Mouse (Mus musculus) left cerebral cortex, adult 2 months (tissue): Measurements from ENCODE around the gene Abraxas1. TPM values are rescaled to one million over a fixed set of nuclear protein-coding genes. Genes with fewer than 3 reads are reported as not detected.

Experiments used
- DNase-seq, 2 experiments: peaks; one replicate each; pipeline ENCODE4 v3.0.0; 2021 to 2022; ENCODE audit warnings: low spot score in 2 of 2, mixed read lengths in 1 of 2; ENCODE audit errors: extremely low spot score in 1 of 2
- H3K27ac ChIP-seq: fragments of 200-600 bp; 2 replicates; pipeline ENCODE4 v1.8.1; 2022
- H3K4me3 ChIP-seq: fragments of 200-600 bp; 2 replicates; pipeline ENCODE4 v1.8.1; 2022
- CTCF ChIP-seq: fragments of 200-600 bp; IDR thresholded peaks from 2 replicates; pipeline ENCODE4 v1.8.1; 2022; ENCODE audit warnings: antibody characterized with exemption, mild to moderate bottlenecking, moderate library complexity
- intact Hi-C: fragments of 180-260 bp; cut with DNase I; formaldehyde crosslinking; loops from one replicate; pipeline ENCODE4 v1.15.1; 2025
- total RNA-seq, 2 experiments: library from RNA; stranded (reverse); gene quantifications; 2 replicates each; pipeline ENCODE4 v1.2.3; 2021

Abraxas1 gene
- total RNA-seq, 2 experiments from 2014 or later: 6.5 to 9.2 TPM

DNA sequence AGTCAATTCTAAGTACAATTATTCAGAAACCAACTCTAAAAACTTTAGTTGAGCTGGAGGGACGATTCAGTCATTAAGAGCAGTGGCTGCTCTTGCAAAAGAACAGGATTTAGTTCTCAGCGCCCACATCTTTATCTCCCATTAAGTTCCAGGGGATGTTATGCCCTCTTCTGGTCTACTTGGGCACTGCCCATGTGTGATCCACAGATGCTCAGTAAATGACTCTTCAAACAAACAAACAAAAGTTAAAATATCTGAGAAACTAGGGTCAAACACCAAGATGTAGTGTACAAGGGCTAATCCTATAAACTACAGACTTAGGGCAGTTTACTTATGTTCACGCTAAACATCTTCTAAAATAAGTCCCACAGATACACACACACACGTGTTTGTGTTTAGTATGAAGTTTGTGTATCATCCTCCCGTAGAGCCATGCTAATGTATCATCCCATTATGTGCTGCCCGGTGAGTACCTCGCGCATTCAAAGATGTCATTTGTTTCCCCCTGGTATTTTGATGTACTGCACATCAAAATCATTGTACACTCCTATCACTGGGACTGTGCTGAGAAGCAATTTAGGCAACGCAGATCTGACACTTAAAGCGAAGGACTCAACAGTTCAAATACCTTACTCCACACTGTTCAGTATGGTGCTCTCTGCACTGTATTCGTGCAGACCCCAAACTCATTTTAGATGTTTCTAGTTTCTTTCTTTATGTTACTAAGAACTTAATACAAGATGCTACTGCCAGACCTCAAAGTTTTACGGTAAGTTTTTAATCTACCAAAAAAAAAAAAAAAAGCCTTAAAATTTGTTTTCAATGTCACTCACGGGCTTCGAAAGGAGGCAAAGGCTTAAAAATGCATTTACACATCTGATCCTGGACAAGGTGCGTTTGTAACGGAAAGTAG is 941 bp downstream of the Abraxas1 start:
- intact Hi-C loops: loop anchor here (1.0 to 5.0 kb wide), 3 partner anchors 21 to 847 kb away; partner anchors contain the start of genes Helq and Mrps18c
- H3K4me3 ChIP-seq: peak overlapping the region; percentile 72
- no peak overlapping the region; the same call in 1 of the 2 replicates for H3K27ac ChIP-seq

GRCm38 (mm10) chr5:100818341-100818740 is 2.4 kb downstream of the Abraxas1 start:
- no peak for DNase-seq
- Histone ChIP-seq H3K27ac (no peak overlapping the region), H3K4me3 (no peak overlapping the region)
- intact Hi-C loops: no loop called here
- no peak for TF ChIP-seq CTCF

More for the DNA sequence above, 941 bp downstream of the Abraxas1 start:
- peak; percentile 46 for TF ChIP-seq CTCF
- no peak for DNase-seq

DNA sequence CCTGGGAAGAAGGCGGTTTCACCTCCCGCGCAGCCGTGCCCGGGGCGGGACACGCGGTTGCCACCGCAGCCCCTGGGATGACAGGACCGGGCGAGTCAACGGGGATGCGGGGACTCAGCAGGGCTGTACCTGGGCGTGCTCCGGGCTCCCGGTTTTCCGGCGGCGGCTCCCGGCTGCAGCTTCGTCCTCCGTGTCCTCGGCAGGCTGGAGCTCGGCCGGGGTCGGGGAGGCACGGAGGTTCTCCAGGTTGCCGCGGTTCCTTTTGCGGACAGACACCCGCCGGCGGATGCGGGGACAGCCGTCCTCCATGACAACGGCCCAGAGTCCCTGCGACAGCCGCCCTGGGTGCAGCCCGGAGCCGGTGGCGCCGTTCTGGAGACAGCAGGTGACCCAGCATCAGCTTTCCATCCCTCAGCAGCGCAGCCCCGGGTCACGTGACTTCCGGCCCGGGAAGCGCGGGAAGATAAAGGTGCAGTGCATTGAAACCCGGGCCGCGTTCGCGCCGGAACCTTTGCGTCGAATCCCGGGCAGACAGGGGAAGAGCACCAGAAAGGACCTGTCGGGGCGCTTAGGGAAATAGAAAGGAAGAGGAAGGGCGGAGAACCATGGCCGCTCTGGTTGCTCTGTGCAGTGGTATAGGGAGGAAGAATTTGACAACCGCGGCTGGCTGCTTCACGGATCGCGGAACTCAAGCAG is 22.5 kb downstream of the Abraxas1 start, which contains the start of the genes Helq and Mrps18c:
Gene Helq (minus strand): TSS at position 434 of the 696 bp plus-strand sequence.
Gene Mrps18c (plus strand): TSS at position 463 of the 696 bp plus-strand sequence.
- peak within 1 kb of the TSS; percentile 50 for H3K27ac ChIP-seq
- H3K4me3 ChIP-seq: peak within 1 kb of the TSS; percentile 92
- TF ChIP-seq CTCF: no peak; the same call in 1 of the 2 replicates
- intact Hi-C loops: loop anchor here (2.0 to 5.0 kb wide), 2 partner anchors 22 to 126 kb away; partner anchors contain the start of gene Abraxas1
- peak; percentile 93 to 94 for DNase-seq

DNA sequence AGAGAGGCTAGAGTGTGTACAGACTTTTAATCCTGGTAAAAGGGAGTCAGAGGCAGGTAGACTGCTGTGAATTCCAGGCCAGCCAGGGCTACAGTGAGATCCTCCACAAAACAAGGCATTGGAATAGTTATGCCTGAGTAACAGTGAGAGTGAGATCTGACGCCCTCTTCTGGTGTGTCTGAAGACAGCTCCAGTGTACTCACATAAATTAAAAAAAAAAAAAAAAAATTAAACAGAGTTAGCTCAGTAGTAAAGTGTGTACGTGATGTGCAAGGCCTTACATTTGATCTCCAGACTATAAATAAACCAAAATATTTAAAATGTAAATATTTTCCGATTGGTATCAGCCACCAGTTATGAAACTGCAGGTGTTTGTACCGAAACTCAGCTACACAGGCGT is 26.7 kb downstream of the Abraxas1 start:
- H3K4me3 ChIP-seq: no peak overlapping the region
- DNase-seq: no peak
- TF ChIP-seq CTCF: peak; percentile 25
- intact Hi-C loops: no loop called here
- H3K27ac ChIP-seq: no peak overlapping the region

GRCm38 (mm10) chr5:100792261-100792660 is 28.5 kb downstream of the Abraxas1 start:
- Histone ChIP-seq H3K27ac (no peak overlapping the region), H3K4me3 (no peak overlapping the region)
- intact Hi-C loops: no loop called here
- no peak for TF ChIP-seq CTCF
- no peak for DNase-seq

GRCm38 (mm10) chr5:100787527-100787926 is 33.2 kb downstream of the Abraxas1 start:
- no peak for DNase-seq
- intact Hi-C loops: no loop called here
- TF ChIP-seq CTCF: no peak
- Histone ChIP-seq H3K4me3 (no peak overlapping the region), H3K27ac (no peak overlapping the region)

DNA sequence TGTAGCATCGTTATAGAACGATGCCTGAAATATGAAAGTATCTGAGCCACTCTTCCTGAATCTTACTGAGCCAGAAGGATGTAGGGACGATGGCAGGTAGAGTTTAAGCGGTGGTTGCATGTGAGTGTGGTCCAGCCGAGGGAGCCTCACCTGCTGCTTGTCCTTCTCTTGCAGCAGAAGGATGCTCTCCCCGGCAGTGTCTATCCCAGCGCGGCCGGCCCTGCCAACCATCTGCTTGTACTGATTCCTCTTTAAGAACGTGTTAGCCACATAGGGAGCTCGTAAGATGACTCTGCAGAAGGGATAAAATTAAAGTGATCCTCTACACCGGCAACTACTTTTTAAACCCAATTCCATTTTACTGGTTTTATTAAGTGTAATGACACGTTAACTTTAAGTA is 41.8 kb downstream of the Abraxas1 start:
- no peak overlapping the region for H3K4me3 ChIP-seq
- no peak overlapping the region for H3K27ac ChIP-seq
- intact Hi-C loops: no loop called here
- DNase-seq: no peak
- TF ChIP-seq CTCF: no peak

- Histone ChIP-seq H3K4me3 (no peak overlapping the region), H3K27ac (no peak overlapping the region)
- no peak for TF ChIP-seq CTCF
- intact Hi-C loops: no loop called here
- no peak for DNase-seq
Measured at GRCm38 (mm10) chr5:100776900-100777299, 43.9 kb downstream of the Abraxas1 start.

DNA sequence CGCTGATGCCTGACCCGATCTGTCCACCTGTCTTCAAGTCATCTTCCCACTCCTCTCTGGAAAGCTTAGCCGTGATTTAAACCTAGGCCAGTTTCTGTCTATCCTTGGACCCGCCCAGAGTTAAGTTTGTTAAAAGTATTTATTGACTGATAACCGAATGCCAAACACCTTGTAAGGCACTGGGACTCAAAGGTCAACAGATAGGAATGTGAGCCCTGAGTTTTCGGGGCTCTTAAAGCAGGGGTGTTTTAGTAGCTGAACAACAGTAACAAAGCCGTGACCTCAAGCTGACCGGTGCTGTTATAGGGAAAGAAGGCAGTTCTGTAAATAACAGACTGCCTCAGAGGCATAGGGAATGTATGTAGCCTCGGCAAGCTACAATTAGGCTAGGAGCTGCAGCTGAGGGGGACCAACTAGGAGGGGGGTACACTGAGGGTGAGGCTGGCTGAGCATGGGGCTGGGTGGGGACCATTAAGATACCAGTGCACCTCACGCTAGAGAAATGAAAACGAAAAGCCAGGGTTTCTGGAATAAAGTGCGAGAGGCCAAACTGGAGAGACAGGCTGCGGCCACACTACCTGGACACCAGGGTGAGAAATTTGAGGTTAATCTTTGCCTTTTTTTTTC is 44.9 kb downstream of the Abraxas1 start:
- intact Hi-C loops: no loop called here
- H3K4me3 ChIP-seq: no peak overlapping the region
- H3K27ac ChIP-seq: no peak overlapping the region
- DNase-seq: no peak
- TF ChIP-seq CTCF: no peak

DNA sequence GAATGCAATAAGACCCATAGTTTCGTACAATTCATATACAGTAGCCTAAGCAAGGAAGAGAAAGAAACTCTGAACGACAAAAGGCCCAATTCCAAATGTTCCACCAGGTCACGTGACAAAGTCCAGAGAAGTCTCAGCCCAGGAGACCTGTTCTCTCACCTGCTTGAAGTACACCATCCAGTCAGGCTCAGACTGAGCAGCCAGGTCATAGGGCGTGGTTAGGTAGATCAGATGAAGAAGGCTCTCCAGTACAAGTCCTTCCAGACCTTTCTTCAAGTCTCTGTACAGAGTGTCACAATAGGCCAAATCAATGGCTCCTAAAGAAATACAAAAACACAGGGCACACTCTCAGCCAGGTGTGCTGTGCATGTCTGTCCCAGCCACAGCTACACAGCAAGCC is 49.2 kb downstream of the Abraxas1 start:
- TF ChIP-seq CTCF: no peak
- intact Hi-C loops: no loop called here
- no peak overlapping the region for H3K4me3 ChIP-seq
- no peak for DNase-seq
- H3K27ac ChIP-seq: no peak overlapping the region

GRCm38 (mm10) chr5:100766026-100766425 is 54.7 kb downstream of the Abraxas1 start:
- intact Hi-C loops: loop anchor here (5.0 kb wide), 1 partner anchor 94 kb away; no protein-coding TSS in a partner anchor
- H3K27ac ChIP-seq: no peak overlapping the region
- H3K4me3 ChIP-seq: no peak overlapping the region
- DNase-seq: no peak
- no peak for TF ChIP-seq CTCF
